Mouse (Mus musculus) left cerebral cortex, postnatal 4 days (tissue): ENCODE measurements at regions not wholly inside any gene's neighbourhood (a gene's known extent, or its start where the extent isn't known, plus 50 kb on each side); places are given as distances from the start of the nearest gene placed in this dataset.

Source experiments
- DNase-seq: peaks from one replicate; pipeline ENCODE4 v3.0.0-alpha.2; 2022
- intact Hi-C: fragments of 180-260 bp; cut with DNase I; formaldehyde crosslinking; loops from one replicate; pipeline ENCODE4 v1.15.1; 2025

- DNase-seq = no peak
- intact Hi-C loops = no loop called here
Measured at GRCm38 (mm10) chr3:128127836-128128235, 231.7 kb upstream of the Fam241a start.

- intact Hi-C loops = no loop called here
- DNase-seq = no peak
Measured at GRCm38 (mm10) chr3:128126664-128127063, 230.5 kb upstream of the Fam241a start.

- DNase-seq = no peak
- intact Hi-C loops = no loop called here
Measured at GRCm38 (mm10) chr3:128122111-128122510, 226.0 kb upstream of the Fam241a start.

- intact Hi-C loops = no loop called here
- no peak for DNase-seq
Measured at GRCm38 (mm10) chr3:128120647-128121440, 224.7 kb upstream of the Fam241a start.

GRCm38 (mm10) chr3:128113209-128113608, 217.1 kb upstream of the Fam241a start:
- DNase-seq = peak; percentile 35
- intact Hi-C loops = no loop called here

GRCm38 (mm10) chr3:128110406-128110805, 214.3 kb upstream of the Fam241a start:
- peak; percentile 8 for DNase-seq
- intact Hi-C loops = no loop called here

- intact Hi-C loops = no loop called here
- no peak for DNase-seq
Measured at GRCm38 (mm10) chr3:128104516-128104915, 208.4 kb upstream of the Fam241a start.

- intact Hi-C loops = no loop called here
- no peak for DNase-seq
Measured at GRCm38 (mm10) chr3:128093046-128093445, 196.9 kb upstream of the Fam241a start.

GRCm38 (mm10) chr3:128088207-128088606, 192.1 kb upstream of the Fam241a start:
- intact Hi-C loops = loop anchor here (5.0 to 10.0 kb wide), 2 partner anchors 249 to 1117 kb away; no protein-coding TSS in a partner anchor
- DNase-seq = peak; percentile 54

GRCm38 (mm10) chr3:128087163-128087562, 191.0 kb upstream of the Fam241a start:
- DNase-seq = no peak
- intact Hi-C loops = loop anchor here (5.0 to 10.0 kb wide), 2 partner anchors 250 to 1118 kb away; no protein-coding TSS in a partner anchor

GRCm38 (mm10) chr3:128082463-128082862, 186.3 kb upstream of the Fam241a start:
- no peak for DNase-seq
- intact Hi-C loops = loop anchor here (10.0 kb wide), 1 partner anchor 1122 kb away; no protein-coding TSS in a partner anchor

GRCm38 (mm10) chr3:128081430-128081829, 185.3 kb upstream of the Fam241a start:
- intact Hi-C loops = loop anchor here (10.0 kb wide), 1 partner anchor 1123 kb away; no protein-coding TSS in a partner anchor

GRCm38 (mm10) chr3:128067861-128068260, 171.7 kb upstream of the Fam241a start:
- no peak for DNase-seq
- intact Hi-C loops = no loop called here

More at GRCm38 (mm10) chr3:128081430-128081829, 185.3 kb upstream of the Fam241a start:
- no peak for DNase-seq

- intact Hi-C loops = no loop called here
- DNase-seq = no peak
Measured at GRCm38 (mm10) chr3:128054031-128054430, 157.9 kb upstream of the Fam241a start.

- intact Hi-C loops = no loop called here
Measured at GRCm38 (mm10) chr3:128043709-128044108, 147.6 kb upstream of the Fam241a start.

GRCm38 (mm10) chr3:128040407-128041115, 144.4 kb upstream of the Fam241a start:
- no peak for DNase-seq
- intact Hi-C loops = no loop called here

More at GRCm38 (mm10) chr3:128043709-128044108, 147.6 kb upstream of the Fam241a start:
- DNase-seq = no peak

GRCm38 (mm10) chr3:128039185-128039584, 143.1 kb upstream of the Fam241a start:
- DNase-seq = no peak
- intact Hi-C loops = no loop called here

GRCm38 (mm10) chr3:128036538-128036937, 140.4 kb upstream of the Fam241a start:
- no peak for DNase-seq
- intact Hi-C loops = no loop called here

GRCm38 (mm10) chr3:128030352-128030751, 134.2 kb upstream of the Fam241a start:
- intact Hi-C loops = no loop called here
- DNase-seq = no peak

- intact Hi-C loops = no loop called here
- DNase-seq = no peak
Measured at GRCm38 (mm10) chr3:128029565-128029915, 133.4 kb upstream of the Fam241a start.

- no peak for DNase-seq
- intact Hi-C loops = no loop called here
Measured at GRCm38 (mm10) chr3:128028856-128029564, 132.9 kb upstream of the Fam241a start.
